13 mouse cellular contexts compared by ENCODE assay signal in genomic region chr17:27940352-27940751, GRCm38 (mm10). TPM values are rescaled to one million over a fixed set of nuclear protein-coding genes. Genes with fewer than 3 reads are reported as not detected.
A peak's percentile ranks its signal among the peaks of the same experiment; 100 is the strongest.
DNase-seq lines count a peak whose midpoint lies in the region; ATAC-seq lines count a peak whose summit lies in the region.
"Had no signal": no experiment of that assay in that cellular context is flagged by ENCODE, and none has a peak within 500 bp of the region (broad histone marks: within the 10 kb centered on the region; RNA-seq: fewer than 3 reads in every experiment).

No protein-coding gene starts in this region.

- H3K36me3 ChIP-seq in midbrain, embryonic 15.5 days (replicated peaks), result no peaks in the 10 kb centered on the region
- no peaks in the 10 kb centered on the region for H3K36me3 ChIP-seq in midbrain, embryonic 11.5 days (ENCODE audit: control insufficient read depth, insufficient read depth, low read length)
- no peaks in the 10 kb centered on the region for H3K36me3 ChIP-seq in intestine, embryonic 15.5 days
- no peaks in the 10 kb centered on the region for H3K36me3 ChIP-seq in forebrain, embryonic 16.5 days (ENCODE audit: control insufficient read depth, insufficient read depth)
- no peaks in the 10 kb centered on the region for H3K36me3 ChIP-seq in forebrain, embryonic 11.5 days (ENCODE audit: control insufficient read depth, insufficient read depth, low read length)

- H3K4me2 ChIP-seq in midbrain, embryonic 15.5 days, result no peak overlapping the region
- no peak overlapping the region for H3K4me2 ChIP-seq in midbrain, embryonic 11.5 days
- H3K4me2 ChIP-seq in intestine, embryonic 15.5 days (replicated peaks), result no peak overlapping the region
- no peak overlapping the region for H3K4me2 ChIP-seq in forebrain, embryonic 16.5 days (ENCODE audit: low read length)
- no peak overlapping the region for H3K4me2 ChIP-seq in forebrain, embryonic 11.5 days (ENCODE audit: low read depth, low read length, severe bottlenecking)

- no peaks in the 10 kb centered on the region for H3K9me3 ChIP-seq in midbrain, embryonic 15.5 days
- no peaks in the 10 kb centered on the region for H3K9me3 ChIP-seq in midbrain, embryonic 11.5 days (ENCODE audit: control insufficient read depth, low read length)
- no peaks in the 10 kb centered on the region for H3K9me3 ChIP-seq in intestine, embryonic 15.5 days
- H3K9me3 ChIP-seq in forebrain, embryonic 16.5 days (ENCODE audit: control insufficient read depth, low read length), result no peaks in the 10 kb centered on the region
- H3K9me3 ChIP-seq in forebrain, embryonic 11.5 days (ENCODE audit: control insufficient read depth, low read length), result no peaks in the 10 kb centered on the region

- DNase-seq in gastrocnemius, postnatal 25 days, result peak; percentile 22
- no peak for DNase-seq in gastrocnemius, postnatal 4 days (ENCODE audit: low spot score in 2 of 2)
- DNase-seq in midbrain, embryonic 11.5 days (ENCODE audit: low spot score, missing footprints), result no peak
- DNase-seq in lung, postnatal 36 days, result peak; percentile 56
- DNase-seq in forebrain, embryonic 11.5 days (ENCODE audit: low spot score), result no peak
- DNase-seq: cerebellum, adult 2 months; gastrocnemius, postnatal 36 days; retina, postnatal 1 day had no signal

- H3K4me1 ChIP-seq in midbrain, embryonic 15.5 days, result peaks cover 9% of the 10 kb centered on the region
- 0 out of 2 replicates have a peak, but pooled peaks cover under 1% of the 10 kb centered on the region for H3K4me1 ChIP-seq in midbrain, embryonic 11.5 days (ENCODE audit: control insufficient read depth, insufficient read depth, low read length)
- peaks cover 40% of the 10 kb centered on the region for H3K4me1 ChIP-seq in intestine, embryonic 15.5 days (replicated peaks)
- peaks cover 27% of the 10 kb centered on the region for H3K4me1 ChIP-seq in forebrain, embryonic 16.5 days (replicated peaks; ENCODE audit: control insufficient read depth, insufficient read depth, low read length)
- H3K4me1 ChIP-seq in forebrain, embryonic 11.5 days (replicated peaks; ENCODE audit: control insufficient read depth, insufficient read depth, low read length), result 0 out of 2 replicates have a peak, but pooled peaks cover 2% of the 10 kb centered on the region

- no peak overlapping the region for H3K9ac ChIP-seq in midbrain, embryonic 15.5 days
- H3K9ac ChIP-seq in midbrain, embryonic 11.5 days (ENCODE audit: low read length), result no peak overlapping the region
- H3K9ac ChIP-seq in intestine, embryonic 15.5 days, result no peak overlapping the region
- H3K9ac ChIP-seq in forebrain, embryonic 16.5 days (replicated peaks; ENCODE audit: low read depth, low read length), result no peak overlapping the region
- no peak overlapping the region for H3K9ac ChIP-seq in forebrain, embryonic 11.5 days (ENCODE audit: low read length)

- no peak for ATAC-seq in midbrain, embryonic 15.5 days (replicated peaks)
- no peak for ATAC-seq in midbrain, embryonic 11.5 days (ENCODE audit: low FRiP score)
- ATAC-seq in intestine, embryonic 15.5 days, result no peak
- no peak for ATAC-seq in forebrain, embryonic 16.5 days
- ATAC-seq in forebrain, embryonic 11.5 days (replicated peaks; ENCODE audit: low FRiP score), result no peak
- ATAC-seq: inflammation-experienced regulatory T-cells, adult 6 months; midbrain, embryonic 16.5 days had no signal

- WGBS in midbrain, embryonic 15.5 days, result 72% methylated on average over 4 of the region's 4 CpGs
- 87% methylated on average over 4 of the region's 4 CpGs for WGBS in midbrain, embryonic 11.5 days
- WGBS in intestine, embryonic 15.5 days, result 58% methylated on average over 4 of the region's 4 CpGs
- WGBS in forebrain, embryonic 16.5 days, result 70% methylated on average over 4 of the region's 4 CpGs
- WGBS in forebrain, embryonic 11.5 days, result 75% methylated on average over 4 of the region's 4 CpGs

- no peak overlapping the region for H3K4me3 ChIP-seq in midbrain, embryonic 15.5 days
- H3K4me3 ChIP-seq in midbrain, embryonic 11.5 days (ENCODE audit: low read depth, low read length), result no peak overlapping the region
- H3K4me3 ChIP-seq in intestine, embryonic 15.5 days (replicated peaks), result no peak overlapping the region
- no peak overlapping the region for H3K4me3 ChIP-seq in forebrain, embryonic 16.5 days (replicated peaks; ENCODE audit: low read length)
- no peak overlapping the region for H3K4me3 ChIP-seq in forebrain, embryonic 11.5 days (ENCODE audit: low read depth, low read length)

- H3K27me3 ChIP-seq in midbrain, embryonic 15.5 days (replicated peaks), result no peaks in the 10 kb centered on the region
- H3K27me3 ChIP-seq in midbrain, embryonic 11.5 days (ENCODE audit: control insufficient read depth, insufficient read depth, low read length), result no peaks in the 10 kb centered on the region
- H3K27me3 ChIP-seq in intestine, embryonic 15.5 days (replicated peaks), result no peaks in the 10 kb centered on the region
- no peaks in the 10 kb centered on the region for H3K27me3 ChIP-seq in forebrain, embryonic 16.5 days (replicated peaks; ENCODE audit: control insufficient read depth, insufficient read depth, low read length)
- no peaks in the 10 kb centered on the region for H3K27me3 ChIP-seq in forebrain, embryonic 11.5 days (ENCODE audit: control insufficient read depth, insufficient read depth, low read length)

- 0 out of 2 replicates have a peak overlapping the region, but pooled peaks have one; percentile 14 for H3K27ac ChIP-seq in midbrain, embryonic 15.5 days
- H3K27ac ChIP-seq in midbrain, embryonic 11.5 days (ENCODE audit: low read depth, low read length), result no peak overlapping the region
- H3K27ac ChIP-seq in intestine, embryonic 15.5 days, result peak overlapping the region; percentile 32; the same call in 1 of the 2 replicates
- H3K27ac ChIP-seq in forebrain, embryonic 16.5 days (ENCODE audit: low read length), result no peak overlapping the region
- H3K27ac ChIP-seq in forebrain, embryonic 11.5 days (ENCODE audit: low read depth, low read length), result no peak overlapping the region

RNA-seq across cellular contexts. Expression of gene Taf11, which starts 30.7 kb away (rescaled TPM):
- 10 to 100 TPM; 13.5 to 18.2 TPM for total RNA-seq in gastrocnemius, postnatal 25 days (2021)
- total RNA-seq in gastrocnemius, postnatal 4 days (2021), result 10 to 100 TPM; 27.7 to 27.9 TPM
- polyA plus RNA-seq in midbrain, embryonic 15.5 days (2015; fragmentation: Nextera tagmentation; extraction: Ambion mirVana), result 58.1 and 63.1 TPM in 2 replicates
- polyA plus RNA-seq in midbrain, embryonic 11.5 days (2014; fragmentation: Nextera tagmentation; extraction: Ambion mirVana), result 95.0 and 103 TPM in 2 replicates
- polyA plus RNA-seq in intestine, embryonic 15.5 days (2015; fragmentation: Nextera tagmentation; extraction: Ambion mirVana), result 54.0 and 54.4 TPM in 2 replicates
- polyA plus RNA-seq in forebrain, embryonic 16.5 days (2015; fragmentation: Nextera tagmentation; extraction: Ambion mirVana), result 67.1 and 72.7 TPM in 2 replicates
- polyA plus RNA-seq in forebrain, embryonic 11.5 days (2014; fragmentation: Nextera tagmentation; extraction: Ambion mirVana), result 92.1 and 98.5 TPM in 2 replicates

RNA-seq across cellular contexts. Expression of gene Anks1, which starts 31.2 kb away (rescaled TPM):
- total RNA-seq in gastrocnemius, postnatal 25 days (2021), result 10 to 100 TPM; 11.2 to 15.3 TPM
- total RNA-seq in gastrocnemius, postnatal 4 days (2021), result 10 to 100 TPM; 38.3 to 40.1 TPM
- 68.2 and 71.9 TPM in 2 replicates for polyA plus RNA-seq in midbrain, embryonic 15.5 days (2015; fragmentation: Nextera tagmentation; extraction: Ambion mirVana)
- 22.5 and 23.7 TPM in 2 replicates for polyA plus RNA-seq in midbrain, embryonic 11.5 days (2014; fragmentation: Nextera tagmentation; extraction: Ambion mirVana)
- polyA plus RNA-seq in intestine, embryonic 15.5 days (2015; fragmentation: Nextera tagmentation; extraction: Ambion mirVana), result 12.5 and 13.3 TPM in 2 replicates
- polyA plus RNA-seq in forebrain, embryonic 16.5 days (2015; fragmentation: Nextera tagmentation; extraction: Ambion mirVana), result 27.8 and 36.5 TPM in 2 replicates
- polyA plus RNA-seq in forebrain, embryonic 11.5 days (2014; fragmentation: Nextera tagmentation; extraction: Ambion mirVana), result 40.9 and 42.6 TPM in 2 replicates

Comparison
In these comparisons a context has a peak if more than half of its experiments do, and no peak if none do; other contexts are left out.
1. DNase-seq: peak in gastrocnemius, postnatal 25 days (single experiment) and lung, postnatal 36 days (single experiment); none in gastrocnemius, postnatal 4 days (0 of 2), midbrain, embryonic 11.5 days (single experiment) and forebrain, embryonic 11.5 days (single experiment).
2. H3K27ac ChIP-seq: peak in midbrain, embryonic 15.5 days (single experiment) and intestine, embryonic 15.5 days (single experiment); none in midbrain, embryonic 11.5 days (single experiment), forebrain, embryonic 16.5 days (single experiment) and forebrain, embryonic 11.5 days (single experiment).